Mouse (Mus musculus) olfactory bulb, adult 2 months (tissue): ENCODE results near the gene Rita1.

Source experiments
- CTCF ChIP-seq: fragments of 200-500 bp; IDR thresholded peaks from 2 replicates; pipeline ENCODE4 v1.5.1; 2012; ENCODE audit warnings: low read depth, mild to moderate bottlenecking, low read length, moderate library complexity; ENCODE audit not compliant: insufficient read depth
- POLR2A ChIP-seq: fragments of 200-500 bp; IDR thresholded peaks from 2 replicates; pipeline ENCODE4 v1.6.1; 2012; ENCODE audit warnings: mild to moderate bottlenecking, low read depth, low read length, moderate library complexity; ENCODE audit not compliant: insufficient read depth

- TF ChIP-seq POLR2A (no peak), CTCF (no peak)
These were observed 43.9 kb upstream of the Rita1 start for GRCm38 (mm10) chr5:120656281-120656751.
